Mouse (Mus musculus): ENCODE results near the gene Paip2b. TPM values are rescaled to one million over a fixed set of nuclear protein-coding genes. Genes with fewer than 3 reads are reported as not detected.
A peak's percentile ranks its signal among the peaks of the same experiment; 100 is the strongest.
"Not testable (repeated sequence)": the region's sequence is repeated elsewhere in the genome, so short reads cannot be mapped to it uniquely, and the experiment has no call there.

The Paip2b gene
- polyA plus RNA-seq, 1 experiment from 2014 or later: 17.3 TPM

DNA sequence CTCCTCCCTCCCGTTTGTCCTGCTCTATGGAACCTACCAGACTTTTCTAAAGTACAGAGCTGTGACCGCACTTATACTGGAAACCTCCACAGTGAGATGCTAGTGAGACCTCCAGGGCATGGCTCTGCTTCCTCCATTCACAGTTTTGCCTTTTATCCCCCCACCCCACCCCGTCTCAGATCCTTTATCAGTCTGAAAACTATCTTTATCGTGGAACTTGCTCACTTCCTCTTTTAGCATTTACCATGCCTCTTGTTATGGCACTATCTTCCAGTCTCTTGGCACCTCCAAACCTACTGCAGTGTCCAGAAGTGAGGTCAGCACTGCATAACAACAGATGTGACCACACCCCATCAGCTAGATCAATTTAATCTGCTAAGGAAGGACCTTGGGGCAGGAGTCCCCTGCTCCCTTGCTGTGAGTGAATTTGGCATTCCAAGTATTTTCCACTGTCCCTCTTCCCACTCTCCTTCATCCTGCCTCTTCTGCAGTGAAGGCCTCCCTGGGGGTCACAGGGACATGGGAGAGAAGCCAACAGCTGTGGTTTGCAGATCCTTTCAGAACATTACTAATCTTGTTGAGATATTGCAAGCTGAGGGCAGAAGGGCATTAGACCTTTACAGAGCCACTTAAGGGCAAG is 40.2 kb downstream of the Paip2b start:
- no peaks in the 10 kb centered on the region for H3K36me3 ChIP-seq (ENCODE audit: control insufficient read depth, insufficient read depth, low read length)
- no peaks in the 10 kb centered on the region for H3K27me3 ChIP-seq (replicated peaks; ENCODE audit: control insufficient read depth, insufficient read depth, low read length)
- H3K4me1 ChIP-seq (ENCODE audit: control insufficient read depth, insufficient read depth, low read length): peaks cover 5% of the 10 kb centered on the region; the same call in 1 of the 2 replicates
- no peak overlapping the region for H3K4me2 ChIP-seq (ENCODE audit: low read depth, low read length)
- WGBS: 66% methylated on average over 4 of the region's 4 CpGs
- ATAC-seq (ENCODE audit: low read depth): no peak
- H3K4me3 ChIP-seq (ENCODE audit: low read depth, low read length): no peak overlapping the region
- H3K27ac ChIP-seq (replicated peaks; ENCODE audit: low read depth, low read length): no peak overlapping the region
- no peak for DNase-seq (ENCODE audit: low spot score)
- no peak overlapping the region for H3K9ac ChIP-seq (ENCODE audit: low read depth, low read length)
- H3K9me3 ChIP-seq (ENCODE audit: control insufficient read depth, low read length): no peaks in the 10 kb centered on the region

DNA sequence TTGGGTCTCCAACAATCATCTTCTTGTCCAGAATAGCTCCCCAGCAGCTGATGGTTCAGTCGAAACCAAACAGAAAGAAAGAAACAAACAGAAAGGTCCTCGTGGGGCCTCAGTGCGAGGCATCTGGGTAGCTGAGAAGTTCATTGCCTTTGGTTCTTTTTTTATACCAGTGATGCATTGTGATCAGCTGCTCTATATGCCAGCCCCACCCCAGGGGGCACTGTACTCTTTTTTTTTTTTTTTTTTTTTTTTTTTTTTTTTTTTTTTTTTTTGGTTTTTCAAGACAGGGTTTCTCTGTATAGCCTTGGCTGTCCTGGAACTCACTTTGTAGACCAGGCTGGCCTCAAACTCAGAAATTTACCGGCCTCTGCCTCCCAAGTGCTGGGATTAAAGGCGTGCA is 41.0 kb downstream of the Paip2b start:
- H3K4me3 ChIP-seq (ENCODE audit: low read depth, low read length); H3K27me3 ChIP-seq (replicated peaks; ENCODE audit: control insufficient read depth, insufficient read depth, low read length); H3K4me1 ChIP-seq (ENCODE audit: control insufficient read depth, insufficient read depth, low read length); H3K4me2 ChIP-seq (ENCODE audit: low read depth, low read length); H3K9me3 ChIP-seq (ENCODE audit: control insufficient read depth, low read length); ATAC-seq (ENCODE audit: low read depth); DNase-seq (ENCODE audit: low spot score); H3K36me3 ChIP-seq (ENCODE audit: control insufficient read depth, insufficient read depth, low read length); H3K27ac ChIP-seq (replicated peaks; ENCODE audit: low read depth, low read length); H3K9ac ChIP-seq (ENCODE audit: low read depth, low read length): not testable (repeated sequence)
- 82% methylated on average over 5 of the region's 5 CpGs for WGBS

DNA sequence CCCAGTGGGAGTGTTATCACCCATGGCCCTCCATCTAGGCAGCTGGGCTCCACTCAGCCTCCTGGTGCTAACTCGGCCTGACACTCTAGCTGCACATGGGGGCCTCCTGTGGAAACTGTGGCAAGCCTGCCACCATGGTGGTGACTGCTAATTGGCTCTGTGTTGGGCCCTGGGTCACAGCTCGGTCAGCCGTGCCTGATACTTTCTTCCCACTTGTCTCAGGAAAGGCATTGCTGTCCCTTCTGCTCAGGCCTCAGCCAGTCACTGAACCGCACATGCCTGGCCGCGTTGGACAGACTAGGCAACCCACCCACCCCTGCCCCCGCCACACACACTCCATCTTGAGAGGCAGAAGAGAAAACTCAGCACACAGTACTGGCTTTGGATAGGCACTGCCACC is 43.0 kb downstream of the Paip2b start:
- no peak overlapping the region for H3K4me2 ChIP-seq (ENCODE audit: low read depth, low read length)
- DNase-seq (ENCODE audit: low spot score) (peak; percentile 70), ATAC-seq (ENCODE audit: low read depth) (peak; percentile 88; the same call in 1 of the 2 replicates)
- H3K9me3 ChIP-seq (ENCODE audit: control insufficient read depth, low read length): no peaks in the 10 kb centered on the region
- H3K4me1 ChIP-seq (ENCODE audit: control insufficient read depth, insufficient read depth, low read length): no peaks in the 10 kb centered on the region
- H3K4me3 ChIP-seq (ENCODE audit: low read depth, low read length): no peak overlapping the region
- 69% methylated on average over 7 of the region's 7 CpGs for WGBS
- H3K27ac ChIP-seq (replicated peaks; ENCODE audit: low read depth, low read length): no peak overlapping the region
- H3K36me3 ChIP-seq (ENCODE audit: control insufficient read depth, insufficient read depth, low read length): no peaks in the 10 kb centered on the region
- no peaks in the 10 kb centered on the region for H3K27me3 ChIP-seq (replicated peaks; ENCODE audit: control insufficient read depth, insufficient read depth, low read length)
- H3K9ac ChIP-seq (ENCODE audit: low read depth, low read length): no peak overlapping the region

DNA sequence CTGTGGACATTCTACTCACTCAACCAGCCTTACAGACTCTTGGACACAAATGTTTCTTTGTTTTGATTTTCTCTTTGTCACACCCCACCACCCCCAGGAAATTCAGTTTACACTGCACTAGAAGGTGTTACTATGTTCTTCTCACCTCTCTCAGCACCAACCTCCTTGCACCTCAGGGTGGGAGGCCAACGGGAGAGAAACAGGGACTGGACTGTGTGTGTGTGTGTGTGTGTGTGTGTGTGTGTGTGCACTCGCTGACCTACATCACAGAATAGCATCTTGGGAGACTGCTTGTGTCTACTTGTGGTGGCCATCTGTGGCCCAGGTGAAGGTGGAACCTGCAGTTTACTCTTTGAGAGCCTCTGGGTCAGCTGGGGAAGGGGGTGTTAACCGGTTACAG is 45.1 kb downstream of the Paip2b start:
- Histone ChIP-seq H3K4me1 (ENCODE audit: control insufficient read depth, insufficient read depth, low read length) (no peaks in the 10 kb centered on the region), H3K4me3 (ENCODE audit: low read depth, low read length) (no peak overlapping the region), H3K4me2 (ENCODE audit: low read depth, low read length) (no peak overlapping the region), H3K9ac (ENCODE audit: low read depth, low read length) (no peak overlapping the region), H3K36me3 (ENCODE audit: control insufficient read depth, insufficient read depth, low read length) (no peaks in the 10 kb centered on the region), H3K27ac (replicated peaks; ENCODE audit: low read depth, low read length) (no peak overlapping the region), H3K9me3 (ENCODE audit: control insufficient read depth, low read length) (no peaks in the 10 kb centered on the region), H3K27me3 (replicated peaks; ENCODE audit: control insufficient read depth, insufficient read depth, low read length) (no peaks in the 10 kb centered on the region)
- 69% methylated on average over 3 of the region's 3 CpGs for WGBS
- DNase-seq (ENCODE audit: low spot score): no peak
- ATAC-seq (ENCODE audit: low read depth): no peak

DNA sequence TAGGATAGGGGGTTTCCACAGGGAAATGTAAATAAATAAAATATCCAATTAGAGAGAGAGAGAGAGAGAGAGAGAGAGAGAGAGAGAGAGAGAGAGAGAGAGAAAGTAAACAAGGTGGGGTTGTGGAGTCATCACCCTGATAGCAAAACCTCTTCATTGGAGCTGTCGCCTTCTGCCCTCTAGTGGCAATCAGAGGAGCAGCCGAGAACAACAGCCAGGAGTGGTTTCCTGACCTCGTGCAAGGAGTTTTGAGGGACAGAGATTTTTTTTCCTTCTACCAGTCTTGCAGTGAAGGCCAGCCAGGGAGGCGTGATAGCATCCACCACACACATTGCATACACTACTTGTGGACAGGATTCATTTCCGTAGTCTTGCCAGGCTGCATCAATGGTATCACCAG is 52.5 kb downstream of the Paip2b start:
- no peaks in the 10 kb centered on the region for H3K36me3 ChIP-seq (ENCODE audit: control insufficient read depth, insufficient read depth, low read length)
- no peaks in the 10 kb centered on the region for H3K27me3 ChIP-seq (replicated peaks; ENCODE audit: control insufficient read depth, insufficient read depth, low read length)
- H3K4me3 ChIP-seq (ENCODE audit: low read depth, low read length): no peak overlapping the region
- no peak overlapping the region for H3K4me2 ChIP-seq (ENCODE audit: low read depth, low read length)
- ATAC-seq (ENCODE audit: low read depth) (no peak), DNase-seq (ENCODE audit: low spot score) (peak; percentile 42)
- no peak overlapping the region for H3K9ac ChIP-seq (ENCODE audit: low read depth, low read length)
- H3K4me1 ChIP-seq (ENCODE audit: control insufficient read depth, insufficient read depth, low read length): peaks cover 9% of the 10 kb centered on the region
- H3K9me3 ChIP-seq (ENCODE audit: control insufficient read depth, low read length): no peaks in the 10 kb centered on the region
- H3K27ac ChIP-seq (replicated peaks; ENCODE audit: low read depth, low read length): no peak overlapping the region
- WGBS: 4% methylated on average over 5 of the region's 5 CpGs

DNA sequence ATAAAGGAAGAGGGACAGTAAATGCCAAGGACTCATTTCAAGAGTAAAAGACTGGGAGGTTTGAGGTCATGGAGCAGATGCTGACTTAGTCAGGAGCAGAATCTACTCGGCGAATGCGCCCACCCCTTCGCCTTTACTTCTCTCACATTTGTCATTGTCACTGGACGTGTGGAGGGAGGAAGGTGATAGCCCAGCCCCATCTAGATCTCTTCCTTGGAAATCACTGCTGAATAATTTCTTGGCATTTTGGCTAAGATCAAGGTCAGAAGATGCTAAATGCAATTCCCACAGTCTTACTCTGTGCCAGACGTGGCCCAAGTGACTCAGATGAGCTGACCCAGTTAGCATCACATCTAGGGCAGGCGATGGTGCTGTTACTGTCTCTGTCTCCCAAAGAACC is 53.2 kb downstream of the Paip2b start:
- H3K4me3 ChIP-seq (ENCODE audit: low read depth, low read length): no peak overlapping the region
- no peak overlapping the region for H3K9ac ChIP-seq (ENCODE audit: low read depth, low read length)
- H3K9me3 ChIP-seq (ENCODE audit: control insufficient read depth, low read length): no peaks in the 10 kb centered on the region
- H3K27ac ChIP-seq (replicated peaks; ENCODE audit: low read depth, low read length): no peak overlapping the region
- no peak overlapping the region for H3K4me2 ChIP-seq (ENCODE audit: low read depth, low read length)
- H3K36me3 ChIP-seq (ENCODE audit: control insufficient read depth, insufficient read depth, low read length): peaks cover 2% of the 10 kb centered on the region; the same call in 1 of the 2 replicates
- 78% methylated on average over 7 of the region's 7 CpGs for WGBS
- DNase-seq (ENCODE audit: low spot score): no peak
- H3K4me1 ChIP-seq (ENCODE audit: control insufficient read depth, insufficient read depth, low read length): peaks cover 10% of the 10 kb centered on the region
- no peaks in the 10 kb centered on the region for H3K27me3 ChIP-seq (replicated peaks; ENCODE audit: control insufficient read depth, insufficient read depth, low read length)
- no peak for ATAC-seq (ENCODE audit: low read depth)

DNA sequence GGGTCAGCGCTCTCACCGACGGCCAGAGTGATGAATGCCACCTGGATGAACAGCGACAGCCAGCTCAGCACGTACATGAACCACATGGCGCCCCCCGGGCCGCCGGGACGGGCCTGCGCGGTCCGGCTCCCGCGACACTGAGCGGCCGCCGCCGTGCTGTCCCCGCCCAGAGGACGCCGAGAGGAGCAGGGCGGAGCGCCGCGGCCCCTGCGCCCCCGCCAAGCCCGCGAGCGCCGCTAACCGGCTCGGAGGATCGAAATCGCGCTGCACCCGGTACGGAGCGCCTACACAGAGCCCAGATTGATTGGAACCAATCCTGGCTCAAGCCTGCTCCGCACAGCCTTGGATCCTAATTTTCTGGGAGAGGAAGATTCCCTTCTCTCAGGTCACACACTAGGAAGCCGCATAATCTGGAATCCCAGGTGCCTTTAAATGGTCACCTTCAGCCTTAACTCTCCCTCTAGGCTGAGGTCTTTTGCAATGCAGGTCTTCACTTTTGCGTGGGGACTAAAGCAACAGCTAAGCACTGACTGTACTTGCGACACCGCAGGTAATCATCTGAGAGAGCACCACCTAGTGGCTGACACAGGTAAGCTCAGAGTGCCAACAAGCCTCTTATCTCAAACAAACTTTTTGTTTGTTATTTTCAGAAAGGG is 55.8 kb downstream of the Paip2b start, which contains the start of gene Tex261:
Gene Tex261 (minus strand): TSS at position 176 of the 656 bp plus-strand sequence.
- ATAC-seq (ENCODE audit: low read depth) (peak; percentile 98), DNase-seq (ENCODE audit: low spot score) (peak; percentile 94)
- H3K27ac ChIP-seq (replicated peaks; ENCODE audit: low read depth, low read length): peak within 1 kb of the TSS; percentile 83
- H3K9me3 ChIP-seq (ENCODE audit: control insufficient read depth, low read length): no peaks in the 10 kb centered on the region
- H3K36me3 ChIP-seq (ENCODE audit: control insufficient read depth, insufficient read depth, low read length): peaks cover 21% of the 10 kb centered on the region
- H3K4me3 ChIP-seq (ENCODE audit: low read depth, low read length): peak within 1 kb of the TSS; percentile 95
- H3K27me3 ChIP-seq (replicated peaks; ENCODE audit: control insufficient read depth, insufficient read depth, low read length): no peaks in the 10 kb centered on the region
- H3K4me1 ChIP-seq (ENCODE audit: control insufficient read depth, insufficient read depth, low read length): peaks cover 10% of the 10 kb centered on the region
- H3K4me2 ChIP-seq (ENCODE audit: low read depth, low read length): peak within 1 kb of the TSS; percentile 89
- 0% methylated on average over 35 of the region's 45 CpGs for WGBS
- H3K9ac ChIP-seq (ENCODE audit: low read depth, low read length): peak within 1 kb of the TSS; percentile 97

DNA sequence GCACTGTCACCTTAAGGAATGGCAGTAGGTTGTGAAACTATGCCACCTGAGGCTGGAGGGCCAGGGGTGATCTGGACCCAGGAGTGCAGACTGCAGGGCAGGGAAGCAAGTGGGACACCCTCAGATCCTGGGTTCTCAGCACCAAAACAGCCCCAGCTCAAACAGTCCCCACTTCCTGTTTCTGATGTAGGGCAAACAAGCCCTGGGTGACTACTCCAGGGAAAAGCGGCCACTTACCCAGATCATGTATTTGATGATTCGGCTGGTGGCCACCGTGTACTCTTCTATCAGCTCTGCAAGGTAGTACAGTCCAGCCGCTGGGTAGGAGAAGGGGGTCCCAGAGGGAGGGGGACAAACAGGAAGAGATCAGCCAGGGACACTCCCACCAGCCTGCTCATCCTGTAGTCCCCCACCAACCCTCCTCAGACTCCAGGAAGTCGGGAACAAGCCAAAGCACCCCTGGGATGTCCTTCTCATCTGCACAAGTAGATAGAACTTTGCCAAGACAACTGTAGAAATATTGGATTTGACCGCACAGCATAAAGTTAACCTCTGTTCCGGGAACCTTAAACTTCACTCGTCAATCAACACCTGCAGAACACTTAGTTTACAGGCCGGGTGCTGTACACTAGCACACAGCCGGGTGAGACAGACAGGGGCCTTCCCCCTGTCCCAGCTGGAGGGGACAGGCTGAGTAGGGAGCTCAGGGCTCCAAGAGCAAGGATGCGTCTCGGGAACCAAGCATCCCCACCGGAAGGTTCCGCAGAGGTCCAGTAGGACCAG is 56.6 kb downstream of the Paip2b start:
- Histone ChIP-seq H3K4me1 (ENCODE audit: control insufficient read depth, insufficient read depth, low read length) (peaks cover 10% of the 10 kb centered on the region), H3K4me2 (ENCODE audit: low read depth, low read length) (peak overlapping the region; percentile 89), H3K9ac (ENCODE audit: low read depth, low read length) (peak overlapping the region; percentile 97), H3K27ac (replicated peaks; ENCODE audit: low read depth, low read length) (peak overlapping the region; percentile 83), H3K27me3 (replicated peaks; ENCODE audit: control insufficient read depth, insufficient read depth, low read length) (no peaks in the 10 kb centered on the region), H3K9me3 (ENCODE audit: control insufficient read depth, low read length) (no peaks in the 10 kb centered on the region), H3K36me3 (ENCODE audit: control insufficient read depth, insufficient read depth, low read length) (peaks cover 27% of the 10 kb centered on the region), H3K4me3 (ENCODE audit: low read depth, low read length) (peak overlapping the region; percentile 95)
- ATAC-seq (ENCODE audit: low read depth) (peak; percentile 26), DNase-seq (ENCODE audit: low spot score) (peak; percentile 45)
- WGBS: 3% methylated on average over 10 of the region's 14 CpGs
